Mouse (Mus musculus) embryonic facial prominence, embryonic 13.5 days (tissue): ENCODE results near the gene Rbl1. TPM values are rescaled to one million over a fixed set of nuclear protein-coding genes. Genes with fewer than 3 reads are reported as not detected.

Experiments
- ATAC-seq: fragments of 200-750 bp; cut with Nextera tagmentation; 2 replicates; pipeline ENCODE4 v1.8.0; 2017; ENCODE audit warnings: low read depth; ENCODE audit not compliant: insufficient number of reproducible peaks, insufficient read depth, low FRiP score, low TSS enrichment
- H3K27ac ChIP-seq: fragments of 300-500 bp; sonication (generic); 2 replicates; pipeline ENCODE4 v1.5.1; 2015; ENCODE audit warnings: moderate library complexity, mild to moderate bottlenecking, inconsistent platforms
- H3K27me3 ChIP-seq: fragments of 300-500 bp; sonication (generic); 2 replicates; pipeline ENCODE4 v1.6.1; 2015; ENCODE audit warnings: mild to moderate bottlenecking, inconsistent platforms
- H3K36me3 ChIP-seq: fragments of 300-500 bp; sonication (generic); 2 replicates; pipeline ENCODE4 v1.6.1; 2015; ENCODE audit warnings: mild to moderate bottlenecking, inconsistent platforms
- H3K4me1 ChIP-seq: fragments of 300-500 bp; sonication (generic); 2 replicates; pipeline ENCODE4 v1.6.1; 2015; ENCODE audit warnings: inconsistent platforms
- H3K4me2 ChIP-seq: fragments of 300-500 bp; sonication (generic); 2 replicates; pipeline ENCODE4 v1.6.1; 2015; ENCODE audit warnings: moderate library complexity, mild to moderate bottlenecking, inconsistent platforms
- H3K4me3 ChIP-seq: fragments of 300-500 bp; sonication (generic); 2 replicates; pipeline ENCODE4 v1.5.1; 2015; ENCODE audit warnings: mild to moderate bottlenecking, inconsistent platforms
- H3K9ac ChIP-seq: fragments of 300-500 bp; sonication (generic); 2 replicates; pipeline ENCODE4 v1.6.1; 2015; ENCODE audit warnings: mild to moderate bottlenecking, inconsistent platforms
- H3K9me3 ChIP-seq: fragments of 300-500 bp; sonication (generic); 2 replicates; pipeline ENCODE4 v1.6.1; 2016; ENCODE audit warnings: inconsistent platforms
- WGBS: fragments of 180-500 bp; shearing (Covaris S2); methylation state at CpG from one replicate; pipeline ENCODE4 v1.1.7; 2015; ENCODE audit warnings: mixed read lengths; 5-methylcytosine and 5-hydroxymethylcytosine counted together
- polyA plus RNA-seq: library from polyadenylated mRNA; unstranded; fragments of >200 nt; fragmentation: Nextera tagmentation; extraction: Ambion mirVana; gene quantifications from 2 replicates; pipeline ENCODE4 v1.2.1, GENCODE M21; 2015

Gene Rbl1
- polyA plus RNA-seq, 1 experiment from 2014 or later, result 26.4 TPM

GRCm38 (mm10) chr2:157130813-157131514 is 73.4 kb downstream of the Rbl1 start:
- Histone ChIP-seq H3K9me3 (no peaks in the 10 kb centered on the region), H3K4me2 (no peak overlapping the region), H3K27me3 (no peaks in the 10 kb centered on the region), H3K27ac (no peak overlapping the region), H3K4me3 (no peak overlapping the region), H3K36me3 (peaks cover 5% of the 10 kb centered on the region; the same call in 1 of the 2 replicates), H3K9ac (no peak overlapping the region), H3K4me1 (peaks cover 8% of the 10 kb centered on the region)
- no peak for ATAC-seq
- WGBS, result 79% methylated on average over 8 of the region's 8 CpGs

- H3K4me1 ChIP-seq, result peaks cover 8% of the 10 kb centered on the region
- H3K36me3 ChIP-seq, result peaks cover 18% of the 10 kb centered on the region
- H3K9me3 ChIP-seq, result no peaks in the 10 kb centered on the region
- H3K4me3 ChIP-seq, result no peak overlapping the region
- H3K4me2 ChIP-seq, result no peak overlapping the region
- 0 out of 2 replicates have a peak overlapping the region, but pooled peaks have one; percentile 27 for H3K9ac ChIP-seq
- no peak overlapping the region for H3K27ac ChIP-seq
- no peak for ATAC-seq
- WGBS, result 76% methylated on average over 11 of the region's 11 CpGs
- no peaks in the 10 kb centered on the region for H3K27me3 ChIP-seq
Observed at GRCm38 (mm10) chr2:157129601-157130164, 74.7 kb downstream of the Rbl1 start.

- Histone ChIP-seq H3K4me2 (no peak overlapping the region), H3K27ac (no peak overlapping the region), H3K9ac (no peak overlapping the region), H3K36me3 (peaks cover 20% of the 10 kb centered on the region), H3K4me3 (no peak overlapping the region), H3K4me1 (peaks cover 5% of the 10 kb centered on the region), H3K27me3 (no peaks in the 10 kb centered on the region), H3K9me3 (no peaks in the 10 kb centered on the region)
- no peak for ATAC-seq
- 83% methylated on average over 4 of the region's 4 CpGs for WGBS
Observed at GRCm38 (mm10) chr2:157129096-157129495, 75.2 kb downstream of the Rbl1 start.

DNA sequence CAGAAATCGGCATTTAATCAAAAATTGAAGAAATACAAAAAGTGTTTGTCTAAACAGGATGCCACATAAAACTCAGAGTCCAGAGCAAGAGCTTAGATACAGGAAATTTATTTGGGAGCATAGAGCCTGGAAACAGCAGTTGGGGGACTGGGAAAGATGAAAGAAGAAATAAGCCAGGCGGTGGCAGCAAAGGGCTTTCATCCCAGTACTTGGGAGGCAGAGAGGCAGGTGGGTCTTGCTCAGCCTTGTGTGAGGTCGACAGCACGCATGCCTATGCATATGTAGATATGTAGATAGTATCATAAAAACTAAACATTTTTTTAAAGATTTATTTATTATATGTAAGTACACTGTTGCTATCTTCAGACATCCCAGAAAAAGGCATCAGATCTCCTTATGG is 76.3 kb downstream of the Rbl1 start:
- WGBS, result 59% methylated on average over 4 of the region's 4 CpGs
- H3K9me3 ChIP-seq, result no peaks in the 10 kb centered on the region
- H3K4me2 ChIP-seq, result no peak overlapping the region
- H3K27ac ChIP-seq, result no peak overlapping the region
- H3K27me3 ChIP-seq, result no peaks in the 10 kb centered on the region
- H3K9ac ChIP-seq, result no peak overlapping the region
- peaks cover 20% of the 10 kb centered on the region for H3K36me3 ChIP-seq
- ATAC-seq, result no peak
- H3K4me3 ChIP-seq, result no peak overlapping the region
- no peaks in the 10 kb centered on the region for H3K4me1 ChIP-seq

GRCm38 (mm10) chr2:157127370-157127769 is 77.0 kb downstream of the Rbl1 start:
- Histone ChIP-seq H3K4me3 (no peak overlapping the region), H3K27me3 (no peaks in the 10 kb centered on the region), H3K4me1 (no peaks in the 10 kb centered on the region), H3K27ac (no peak overlapping the region), H3K9ac (no peak overlapping the region), H3K36me3 (peaks cover 20% of the 10 kb centered on the region), H3K9me3 (no peaks in the 10 kb centered on the region), H3K4me2 (no peak overlapping the region)
- ATAC-seq, result no peak
- 85% methylated on average over 3 of the region's 3 CpGs for WGBS

DNA sequence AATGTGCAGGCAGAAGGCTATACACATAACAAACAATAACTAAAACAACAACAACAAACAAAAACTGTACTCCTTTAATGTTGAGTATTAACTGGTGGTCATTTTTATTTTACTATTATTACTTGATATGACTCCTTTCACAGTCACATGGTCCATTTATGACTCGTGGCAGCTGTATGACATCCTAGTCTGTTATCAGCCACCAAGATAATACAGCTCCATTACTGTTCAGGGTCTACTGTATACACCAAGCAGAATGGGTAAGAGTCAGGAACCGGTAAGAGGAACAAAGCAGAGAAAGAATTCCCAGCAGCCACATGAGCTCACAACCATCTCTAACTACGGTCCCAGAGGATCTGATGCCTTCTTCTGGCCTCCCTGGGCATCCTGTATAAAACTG is 79.1 kb downstream of the Rbl1 start:
- Histone ChIP-seq H3K9me3 (no peaks in the 10 kb centered on the region), H3K36me3 (peaks cover 29% of the 10 kb centered on the region), H3K9ac (no peak overlapping the region), H3K4me2 (no peak overlapping the region), H3K4me1 (no peaks in the 10 kb centered on the region), H3K27me3 (no peaks in the 10 kb centered on the region), H3K4me3 (no peak overlapping the region), H3K27ac (no peak overlapping the region)
- 93% methylated on average over 3 of the region's 3 CpGs for WGBS
- no peak for ATAC-seq

DNA sequence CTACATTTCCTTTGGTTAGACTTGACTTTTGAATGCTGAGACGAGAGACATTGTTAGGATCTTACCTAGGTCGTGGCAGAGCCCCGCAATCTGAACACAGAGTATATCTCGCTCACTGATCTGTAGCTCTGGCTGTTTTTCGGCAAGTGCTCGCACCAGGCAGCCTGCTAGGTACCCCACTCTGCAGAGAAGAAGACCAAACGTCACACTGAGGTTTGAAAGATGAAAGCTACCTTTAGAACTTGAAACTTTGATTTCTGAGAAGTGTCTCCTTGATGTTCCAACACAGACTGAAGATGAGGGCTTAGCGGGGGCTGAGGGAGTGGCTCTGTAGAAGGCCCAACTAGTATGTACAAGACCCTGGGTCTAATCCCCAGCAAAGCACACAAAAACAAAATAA is 82.6 kb downstream of the Rbl1 start:
- no peak for ATAC-seq
- Histone ChIP-seq H3K9ac (no peak overlapping the region), H3K4me3 (no peak overlapping the region), H3K4me2 (no peak overlapping the region), H3K27ac (no peak overlapping the region), H3K9me3 (no peaks in the 10 kb centered on the region), H3K27me3 (no peaks in the 10 kb centered on the region), H3K36me3 (peaks cover 37% of the 10 kb centered on the region), H3K4me1 (no peaks in the 10 kb centered on the region)
- WGBS, result 88% methylated on average over 8 of the region's 8 CpGs

DNA sequence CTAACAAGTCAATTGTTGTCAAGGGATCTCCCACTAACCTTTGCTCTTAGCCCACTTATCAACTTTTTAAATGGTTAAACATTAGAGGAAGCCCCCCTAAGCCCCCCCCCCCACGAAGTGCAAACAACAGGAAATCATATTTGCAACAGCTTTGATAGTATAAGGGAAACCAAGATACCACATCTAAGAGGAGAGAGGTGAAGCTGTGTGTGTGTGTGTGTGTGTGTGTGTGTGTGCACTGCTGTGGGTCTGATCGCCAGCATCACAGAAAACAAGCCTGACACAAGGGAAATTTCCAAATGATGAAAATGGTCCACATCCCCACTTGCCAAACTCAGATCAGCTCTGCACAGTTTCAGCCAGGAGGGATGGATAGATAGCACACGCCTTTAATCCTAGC is 85.3 kb downstream of the Rbl1 start:
- Histone ChIP-seq H3K27me3 (no peaks in the 10 kb centered on the region), H3K4me3 (no peak overlapping the region), H3K4me2 (no peak overlapping the region), H3K9ac (no peak overlapping the region), H3K36me3 (peaks cover 31% of the 10 kb centered on the region), H3K27ac (no peak overlapping the region), H3K9me3 (no peaks in the 10 kb centered on the region), H3K4me1 (no peaks in the 10 kb centered on the region)
- no peak for ATAC-seq
- WGBS, result 66% methylated on average over 3 of the region's 3 CpGs

DNA sequence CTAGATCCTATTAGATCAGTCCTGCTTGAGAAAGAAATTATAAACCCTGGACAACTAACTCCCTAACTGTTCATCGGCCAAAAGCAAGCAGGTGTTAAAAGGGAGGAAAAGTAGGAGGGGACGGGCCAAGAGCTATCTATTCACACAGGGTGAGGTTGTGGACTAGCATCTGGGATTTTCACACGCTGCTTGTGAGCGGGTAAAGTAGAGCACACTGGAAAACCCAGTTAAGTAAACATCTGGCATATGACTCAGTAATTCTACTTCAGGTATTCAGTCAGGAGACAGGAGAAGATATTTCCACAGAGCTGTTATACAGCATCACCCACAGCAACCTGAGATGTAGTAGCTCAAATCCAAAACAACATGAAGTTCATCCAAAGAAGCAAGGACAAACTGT is 85.8 kb downstream of the Rbl1 start:
- no peaks in the 10 kb centered on the region for H3K9me3 ChIP-seq
- no peak overlapping the region for H3K4me3 ChIP-seq
- WGBS, result 91% methylated on average over 4 of the region's 4 CpGs
- no peak overlapping the region for H3K27ac ChIP-seq
- H3K9ac ChIP-seq, result no peak overlapping the region
- H3K36me3 ChIP-seq, result peaks cover 37% of the 10 kb centered on the region
- ATAC-seq, result no peak
- no peaks in the 10 kb centered on the region for H3K27me3 ChIP-seq
- no peaks in the 10 kb centered on the region for H3K4me1 ChIP-seq
- H3K4me2 ChIP-seq, result no peak overlapping the region

DNA sequence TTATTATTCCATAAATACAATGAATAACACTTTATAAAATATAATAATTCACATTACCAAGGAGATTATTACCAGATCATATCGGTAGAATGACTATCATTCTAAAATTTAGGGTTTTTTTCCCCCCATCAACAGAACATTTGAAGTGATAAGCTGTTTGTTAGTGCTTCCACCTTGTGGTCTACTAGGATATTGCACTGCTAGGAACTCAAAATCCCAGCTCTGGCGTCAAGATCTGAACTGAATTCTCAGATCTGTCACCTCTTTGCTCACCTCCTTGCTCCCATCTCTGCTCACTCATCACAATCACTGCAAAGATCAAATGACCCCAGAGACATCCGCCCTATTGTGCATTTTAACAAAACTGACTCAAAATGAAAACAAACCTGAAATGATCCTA is 87.4 kb downstream of the Rbl1 start:
- Histone ChIP-seq H3K27ac (no peak overlapping the region), H3K27me3 (no peaks in the 10 kb centered on the region), H3K4me1 (no peaks in the 10 kb centered on the region), H3K4me3 (no peak overlapping the region), H3K9me3 (no peaks in the 10 kb centered on the region), H3K9ac (no peak overlapping the region), H3K36me3 (peaks cover 47% of the 10 kb centered on the region), H3K4me2 (no peak overlapping the region)
- WGBS, result 19% methylated on average over 3 of the region's 3 CpGs
- no peak for ATAC-seq

GRCm38 (mm10) chr2:157108236-157108635 is 96.1 kb downstream of the Rbl1 start:
- no peak overlapping the region for H3K4me3 ChIP-seq
- H3K9me3 ChIP-seq, result no peaks in the 10 kb centered on the region
- H3K4me2 ChIP-seq, result no peak overlapping the region
- no peaks in the 10 kb centered on the region for H3K4me1 ChIP-seq
- no peak overlapping the region for H3K27ac ChIP-seq
- peaks cover 65% of the 10 kb centered on the region for H3K36me3 ChIP-seq
- H3K27me3 ChIP-seq, result no peaks in the 10 kb centered on the region
- ATAC-seq, result no peak
- 83% methylated on average over 4 of the region's 4 CpGs for WGBS
- no peak overlapping the region for H3K9ac ChIP-seq

DNA sequence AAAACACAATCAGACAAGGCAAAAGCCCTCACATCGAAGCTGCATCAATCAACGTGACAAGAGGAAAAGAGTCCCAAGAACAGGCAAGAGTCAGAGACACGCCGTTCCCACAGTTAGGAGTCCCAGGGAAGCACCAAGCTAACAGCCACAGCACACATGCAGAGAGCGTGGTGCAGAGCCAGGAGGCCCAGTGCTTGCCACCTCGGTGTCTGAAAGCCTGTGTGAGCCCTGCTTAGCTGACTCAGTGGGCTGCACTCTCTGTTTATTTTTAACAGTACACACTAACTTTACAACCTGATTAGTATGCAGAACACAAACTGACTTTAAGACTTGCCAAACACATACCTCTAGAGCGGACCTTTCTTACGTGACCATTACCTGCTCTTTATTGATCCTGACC is 99.9 kb downstream of the Rbl1 start:
- Histone ChIP-seq H3K4me2 (no peak overlapping the region), H3K9ac (no peak overlapping the region), H3K9me3 (no peaks in the 10 kb centered on the region), H3K4me1 (no peaks in the 10 kb centered on the region), H3K36me3 (peaks cover 70% of the 10 kb centered on the region), H3K4me3 (no peak overlapping the region), H3K27ac (no peak overlapping the region), H3K27me3 (no peaks in the 10 kb centered on the region)
- WGBS, result 91% methylated on average over 8 of the region's 8 CpGs
- ATAC-seq, result no peak
